1 mouse cellular context compared by ENCODE assay signal in genomic region chr4:43019641-43020465, GRCm38 (mm10).
TF ChIP-seq lines count a peak whose summit lies in the region.

No protein-coding gene starts in this region.

TF ChIP-seq in MEL, 35 proteins besides CTCF, POLR2A, EP300 and RAD21:
- TF ChIP-seq POLR2AphosphoS2 (IDR thresholded peaks at IDR 0.05; ENCODE audit: low read length) (no peak), POLR2AphosphoS5 (IDR thresholded peaks at IDR 0.05; ENCODE audit: borderline replicate concordance, low read depth, low read length) (no peak), NRF1 (IDR thresholded peaks at IDR 0.05; ENCODE audit: insufficient read depth, low read depth, low read length, poor library complexity, severe bottlenecking) (no peak), TAL1 (IDR thresholded peaks at IDR 0.05; ENCODE audit: low read length) (peak; percentile 36), CHD2 (IDR thresholded peaks at IDR 0.05; ENCODE audit: low read length) (no peak), RCOR1 (IDR thresholded peaks at IDR 0.05; ENCODE audit: low read depth, low read length) (peak; percentile 11; the same call in 1 of the 2 replicates), ZMIZ1 (IDR thresholded peaks at IDR 0.05; ENCODE audit: low read depth, low read length) (no peak), USF2 (IDR thresholded peaks at IDR 0.05; ENCODE audit: borderline replicate concordance in 1 of 2, insufficient read depth in 1 of 2, low read depth in 1 of 2, low read length in 2 of 2) (no peak), MXI1 (IDR thresholded peaks at IDR 0.05; ENCODE audit: low read depth, low read length) (no peak), ZNF384 (IDR thresholded peaks at IDR 0.05; ENCODE audit: low read depth, low read length) (no peak), ELF1 (IDR thresholded peaks at IDR 0.05; ENCODE audit: low read depth, low read length) (no peak), MYB (IDR thresholded peaks at IDR 0.05; ENCODE audit: low read depth, low read length) (no peak), NELFE (IDR thresholded peaks at IDR 0.05; ENCODE audit: low read depth, low read length) (no peak), USF1 (IDR thresholded peaks at IDR 0.05; ENCODE audit: low read depth, low read length) (0 out of 2 replicates have a peak, but pooled peaks have one; percentile 6), ZKSCAN1 (IDR thresholded peaks at IDR 0.05; ENCODE audit: low read depth, low read length) (no peak), E2F4 (IDR thresholded peaks at IDR 0.05; ENCODE audit: borderline replicate concordance, low read depth, low read length) (no peak), HCFC1 (IDR thresholded peaks at IDR 0.05; ENCODE audit: low read depth, low read length) (no peak), CHD1 (IDR thresholded peaks at IDR 0.05; ENCODE audit: low read depth, low read length) (no peak), GABPA (IDR thresholded peaks at IDR 0.05; ENCODE audit: low read depth, low read length) (no peak)
